Mouse (Mus musculus) CD8-positive naive resting alpha-beta T cell, adult 2 months (primary cell): ENCODE measurements around the gene Gipc3.
A peak's percentile ranks its signal among the peaks of the same experiment; 100 is the strongest.

Experiments used
- DNase-seq, 2 experiments: peaks; one replicate each; pipeline ENCODE4 v3.0.0; 2022; ENCODE audit warnings: low read depth in 2 of 2, low spot score in 2 of 2

Gipc3 gene

DNA sequence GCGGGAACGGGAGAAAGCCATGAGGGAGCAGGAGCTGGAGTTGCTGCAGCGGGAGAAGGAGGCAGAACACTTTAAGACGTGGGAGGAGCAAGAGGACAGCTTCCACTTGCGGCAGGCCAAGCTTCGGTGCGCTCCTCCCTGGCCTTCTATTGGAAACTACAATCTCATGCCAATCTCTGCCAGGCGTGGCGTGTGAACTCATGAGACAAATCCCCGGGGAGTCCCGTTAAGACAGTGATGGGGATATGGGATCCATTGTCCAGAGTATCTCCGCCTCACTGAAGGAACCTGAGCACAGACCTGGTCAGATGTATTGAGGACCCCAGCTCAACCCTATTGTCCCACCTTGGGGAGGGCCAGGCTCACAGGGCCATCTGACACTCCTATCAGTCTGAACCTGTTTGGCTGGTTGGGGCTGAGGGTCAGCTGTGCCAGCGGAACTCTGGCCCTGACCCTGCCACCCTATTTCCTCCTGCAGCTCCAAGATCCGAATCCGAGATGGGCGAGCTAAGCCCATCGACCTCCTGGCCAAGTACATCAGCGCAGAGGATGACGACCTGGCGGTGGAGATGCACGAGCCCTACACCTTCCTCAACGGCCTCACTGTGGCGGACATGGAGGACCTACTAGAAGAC, 19.8 kb downstream of the Gipc3 start:
- no peak for DNase-seq

GRCm38 (mm10) chr10:81322444-81322843, 20.6 kb downstream of the Gipc3 start:
- DNase-seq: no peak

DNA sequence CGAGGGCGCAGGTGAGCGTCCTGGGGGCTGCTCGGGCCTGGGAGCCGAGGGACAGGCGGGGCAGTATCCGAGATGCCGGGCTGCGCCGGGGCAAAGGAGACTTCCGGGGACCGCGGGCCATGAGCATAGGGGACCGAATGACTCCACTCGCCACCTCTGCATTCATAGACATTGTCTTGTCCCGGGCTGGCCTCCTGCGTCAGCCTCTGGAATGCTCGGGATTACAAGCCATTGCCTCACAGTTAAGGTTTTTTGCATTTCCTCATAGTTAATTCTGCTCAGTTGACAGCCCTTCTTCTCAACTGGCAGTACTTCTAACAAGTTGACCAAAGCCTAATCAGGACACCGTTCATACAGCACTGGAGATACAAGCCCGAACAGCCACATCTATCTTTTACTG, 21.6 kb downstream of the Gipc3 start:
- no peak for DNase-seq

DNA sequence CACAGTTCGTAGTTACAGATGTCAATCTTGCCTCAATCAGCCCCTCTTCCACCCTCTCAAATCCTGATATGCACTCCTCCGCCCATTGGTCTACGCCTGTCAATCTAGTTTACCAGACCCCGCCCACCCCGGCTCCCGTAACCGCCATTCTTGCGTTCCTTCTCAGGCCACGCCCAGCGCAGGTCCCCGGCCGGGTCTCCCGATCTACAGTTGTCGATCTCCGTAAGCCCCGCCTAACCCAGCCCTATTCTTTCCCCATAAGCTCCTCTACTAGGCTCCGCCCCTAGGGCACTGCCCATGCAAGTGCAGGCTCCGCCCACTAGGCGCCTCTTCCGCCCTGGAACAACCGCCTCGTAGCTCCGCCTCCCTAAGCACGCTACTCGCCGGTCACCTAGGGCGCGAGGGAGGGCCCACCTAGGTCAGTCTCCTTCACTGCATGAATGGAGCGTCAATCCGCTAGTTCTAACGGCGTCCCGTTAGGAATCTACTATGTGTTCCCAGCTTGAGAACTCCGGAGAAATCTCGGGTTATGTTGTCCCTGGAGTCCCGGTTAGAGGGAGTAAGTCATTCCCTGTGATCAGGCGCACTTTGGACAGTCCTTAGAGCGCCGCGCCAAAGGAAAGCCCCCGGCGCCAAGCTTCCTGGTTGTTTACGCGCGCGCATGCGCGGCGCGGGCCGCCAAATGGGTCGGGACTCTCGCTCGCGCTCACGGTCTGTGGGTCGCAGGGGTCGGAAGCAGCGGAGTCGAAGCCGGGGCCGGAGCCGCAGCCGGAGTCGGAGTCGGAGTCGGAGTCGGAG, 22.3 kb downstream of the Gipc3 start, which contains the start of gene Cactin:
Gene Cactin, plus strand, starts transcription at position 554 of the 798 bp plus-strand sequence.
- DNase-seq: peak; percentile 97 to 98

- no peak for DNase-seq
These were observed 23.1 kb downstream of the Gipc3 start for GRCm38 (mm10) chr10:81319741-81320549.

GRCm38 (mm10) chr10:81319330-81319699, 23.8 kb downstream of the Gipc3 start:
- DNase-seq: peak in 1 of 2 experiments; percentile 31

DNA sequence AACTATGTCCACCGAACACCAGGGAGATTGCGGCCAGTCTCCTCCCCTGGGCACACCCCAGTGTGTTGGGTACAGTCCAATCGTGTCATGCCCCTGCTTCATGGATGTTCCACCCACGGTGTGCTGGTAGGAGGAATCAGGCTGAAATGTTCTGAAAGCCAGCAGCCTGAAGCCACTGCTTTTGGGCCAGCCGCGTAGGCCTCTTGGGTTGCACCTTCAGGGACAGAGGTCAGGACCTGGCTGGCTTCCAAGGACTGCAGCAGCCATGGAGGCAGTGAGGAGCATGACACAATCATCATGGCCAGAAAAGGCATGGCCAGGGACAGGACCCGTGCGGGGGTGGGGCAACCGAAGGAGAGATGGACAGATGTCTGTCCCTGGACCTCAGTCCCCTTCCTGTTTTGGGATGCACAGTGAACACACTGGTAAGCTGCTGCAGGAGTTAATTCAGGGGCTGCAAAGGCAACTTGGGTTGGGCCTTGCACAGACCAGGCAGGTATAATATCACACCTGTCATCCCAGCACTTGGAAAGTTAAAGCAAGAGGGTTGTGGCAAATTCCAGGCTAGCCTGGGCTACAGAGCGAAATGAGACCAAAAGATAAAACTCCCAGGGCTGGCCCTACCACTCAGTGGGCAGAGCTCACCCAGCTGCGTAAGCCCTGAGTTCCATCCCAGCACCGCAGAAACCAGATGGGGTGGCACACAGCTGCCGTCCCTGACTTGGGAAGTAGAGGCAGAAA, 24.3 kb downstream of the Gipc3 start:
- DNase-seq: no peak

- DNase-seq: no peak
These were observed 25.8 kb downstream of the Gipc3 start for GRCm38 (mm10) chr10:81317273-81317672.

DNA sequence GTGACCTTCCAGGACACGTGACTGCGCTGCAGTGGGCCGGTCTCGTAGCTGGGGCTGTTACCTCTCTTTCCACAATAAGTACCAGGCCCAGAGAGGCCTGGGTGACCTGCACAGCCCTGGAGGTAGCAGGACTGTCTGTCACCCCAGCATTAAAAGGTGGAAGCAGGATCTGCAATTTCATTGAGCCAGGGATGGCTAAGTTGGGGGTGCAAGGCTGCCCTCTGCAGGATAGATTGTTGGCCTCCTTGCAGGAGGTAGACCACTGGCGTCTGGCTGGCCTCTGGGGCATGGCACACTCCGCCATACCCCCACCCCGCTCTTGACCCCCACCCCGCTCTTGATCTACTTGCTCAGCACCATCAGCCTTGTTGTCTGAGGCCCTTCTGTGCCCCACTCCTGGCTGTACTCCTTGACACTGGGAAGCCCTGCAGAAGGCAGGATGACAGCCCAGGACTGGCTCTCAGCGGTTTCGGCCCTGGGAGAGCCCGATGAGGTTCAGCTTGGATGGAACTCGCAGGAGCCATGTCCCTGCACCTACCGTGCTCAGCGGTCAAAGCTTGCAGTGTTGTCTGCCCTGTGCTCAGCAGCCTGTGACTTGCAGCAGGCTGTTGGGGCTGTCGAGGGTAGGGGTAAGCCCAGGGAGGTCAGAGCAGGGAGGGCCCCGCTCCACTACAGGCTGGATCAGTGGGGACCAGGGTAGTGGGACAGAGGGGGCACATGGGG, 26.6 kb downstream of the Gipc3 start:
- DNase-seq: no peak

DNA sequence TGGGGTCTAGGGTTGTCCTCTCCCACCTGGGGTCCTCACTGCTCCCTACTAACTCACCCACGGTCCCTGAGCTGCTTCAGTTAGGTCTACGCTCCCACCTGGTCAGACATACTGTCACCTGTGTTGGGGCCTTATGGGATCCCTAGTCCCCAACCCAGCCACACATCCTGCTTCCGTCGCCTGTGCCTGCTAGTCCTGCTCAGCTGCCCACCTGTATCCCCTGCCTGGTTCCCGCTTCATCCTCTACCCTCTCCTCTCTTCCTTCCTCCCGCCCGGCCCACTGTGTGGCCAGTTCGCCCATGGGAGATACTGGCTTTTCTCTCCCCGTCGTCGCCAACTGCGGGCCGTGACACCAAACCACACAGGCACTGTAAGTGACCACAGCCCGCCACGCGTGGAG, 27.5 kb downstream of the Gipc3 start:
- no peak for DNase-seq

GRCm38 (mm10) chr10:81314201-81314600, 28.9 kb downstream of the Gipc3 start:
- no peak for DNase-seq

- no peak for DNase-seq
These were observed 29.5 kb downstream of the Gipc3 start for GRCm38 (mm10) chr10:81313581-81313980.

DNA sequence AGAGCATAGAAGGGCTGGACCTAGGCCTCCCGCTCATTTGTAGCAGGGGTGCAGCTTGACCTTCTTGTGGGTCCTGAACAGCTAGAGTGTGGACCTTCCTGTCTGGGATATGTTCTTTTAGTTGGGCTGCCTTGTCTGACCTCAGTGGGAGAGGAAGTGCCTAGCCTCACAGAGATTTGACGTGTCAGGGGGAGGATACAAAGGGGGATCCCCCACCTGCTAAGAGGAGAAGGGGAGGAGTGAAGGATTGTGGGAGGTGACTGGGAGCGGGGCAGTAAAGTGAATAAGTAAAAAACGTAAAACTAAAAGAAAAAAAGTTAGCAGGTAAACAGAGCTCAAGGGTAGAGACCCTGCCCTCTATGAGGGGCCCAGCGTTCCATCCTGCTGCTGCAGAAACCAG, 33.5 kb downstream of the Gipc3 start:
- DNase-seq: no peak

DNA sequence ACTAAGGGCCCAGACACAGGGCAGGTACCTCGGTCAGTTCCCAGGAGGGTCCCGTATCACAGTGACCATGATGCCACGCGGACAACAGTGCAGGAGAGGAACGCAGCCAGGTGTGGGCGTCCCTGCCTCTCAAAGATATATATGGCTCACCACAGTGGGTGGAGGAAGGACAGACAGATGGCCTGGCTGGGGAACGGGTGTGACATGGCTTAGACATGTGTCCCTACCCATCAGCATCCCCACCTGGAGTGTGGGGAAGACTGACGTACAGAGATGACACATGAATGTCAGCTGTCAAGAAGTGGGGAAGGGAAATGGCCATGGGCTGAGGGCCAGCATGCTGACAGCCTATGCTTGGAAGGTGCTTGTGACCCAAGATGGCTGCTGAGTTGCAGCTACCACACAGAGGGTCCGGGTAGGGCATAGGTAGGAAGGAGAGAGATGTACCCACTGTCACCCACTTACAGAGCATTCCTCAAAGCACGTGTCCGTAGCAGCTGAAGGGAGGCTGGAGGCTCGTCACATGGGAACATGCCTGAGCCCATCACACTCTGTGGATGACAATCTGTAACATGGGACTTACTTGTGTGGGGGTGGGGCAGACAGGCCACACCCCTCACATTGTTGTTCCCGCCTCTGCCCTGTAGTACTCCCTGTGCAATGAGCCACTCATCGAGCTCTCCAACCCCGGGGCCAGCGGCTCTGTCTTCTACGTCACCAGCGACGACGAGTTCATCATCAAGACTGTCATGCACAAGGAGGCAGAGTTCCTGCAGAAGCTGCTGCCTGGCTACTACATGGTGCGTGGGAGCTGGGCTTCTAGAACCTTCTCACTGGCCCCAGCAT, 36.0 kb downstream of the Gipc3 start:
- DNase-seq: no peak

DNA sequence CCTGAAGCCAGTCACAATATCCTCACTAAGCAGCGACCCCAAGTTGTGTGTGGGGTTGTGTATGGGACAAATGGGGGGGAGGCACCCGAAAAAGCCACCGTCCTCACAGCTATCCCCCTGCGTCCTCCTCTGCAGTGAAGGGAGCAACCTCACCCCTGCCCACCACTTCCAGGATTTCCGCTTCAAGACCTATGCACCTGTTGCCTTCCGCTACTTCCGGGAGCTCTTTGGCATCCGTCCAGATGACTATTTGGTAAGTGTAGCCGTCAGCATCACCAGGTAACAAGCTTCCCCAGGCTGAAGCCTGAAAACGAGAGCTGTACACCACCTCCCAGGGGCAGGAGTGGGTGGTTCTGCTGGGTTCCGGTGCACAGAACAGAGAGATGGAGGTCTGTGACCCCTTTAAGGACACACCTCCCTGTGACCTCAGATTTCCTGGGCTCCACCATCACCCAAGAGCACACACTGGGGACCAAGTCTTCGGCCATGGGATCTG, 36.8 kb downstream of the Gipc3 start:
- no peak for DNase-seq

DNA sequence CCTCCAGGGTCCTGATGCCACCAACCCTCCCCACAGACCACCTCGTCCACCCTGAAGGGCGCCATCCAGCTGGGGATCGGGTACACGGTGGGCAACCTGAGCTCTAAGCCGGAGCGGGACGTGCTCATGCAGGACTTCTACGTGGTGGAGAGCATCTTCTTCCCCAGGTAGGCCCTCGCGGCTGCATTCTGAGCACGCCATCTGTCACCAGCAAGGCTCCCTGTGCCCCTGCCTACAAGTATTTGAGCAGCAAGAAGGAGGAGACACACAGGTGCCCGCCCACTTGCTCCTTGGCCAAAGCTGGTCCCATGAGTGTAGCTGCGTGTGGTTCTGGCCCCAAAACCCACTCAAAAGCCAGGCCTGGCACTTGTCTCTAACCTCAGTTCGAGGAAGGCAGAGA, 37.4 kb downstream of the Gipc3 start:
- no peak for DNase-seq

- DNase-seq: peak; percentile 62 to 69
These were observed 38.3 kb downstream of the Gipc3 start for GRCm38 (mm10) chr10:81304597-81305238.

DNA sequence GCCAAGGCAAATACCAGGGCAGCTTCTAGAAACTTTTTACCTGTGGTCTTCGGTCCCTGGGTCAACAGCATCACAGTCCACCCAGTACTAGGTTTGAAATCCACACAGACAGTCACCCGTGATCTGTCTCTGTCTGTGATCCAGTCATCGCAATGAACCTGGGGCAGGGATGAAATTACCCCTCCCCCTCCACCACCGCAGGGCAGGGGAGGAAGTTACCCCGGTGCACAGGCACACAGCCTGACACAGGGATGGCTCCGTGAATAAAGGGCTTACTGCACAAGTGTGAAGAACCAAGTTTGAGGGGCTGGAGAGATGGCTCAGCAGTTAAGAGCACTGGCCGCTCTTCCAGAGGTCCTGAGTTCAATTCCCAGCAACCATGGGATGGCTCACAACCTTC, 39.3 kb downstream of the Gipc3 start:
- peak in 1 of 2 experiments; percentile 42 for DNase-seq

- no peak for DNase-seq
These were observed 39.8 kb downstream of the Gipc3 start for GRCm38 (mm10) chr10:81303258-81303657.
